Mouse (Mus musculus) megakaryocyte-erythroid progenitor cell, adult 5-6 weeks (primary cell): ENCODE measurements around the gene Fis1. TPM values are rescaled to one million over a fixed set of nuclear protein-coding genes. Genes with fewer than 3 reads are reported as not detected.
A peak's percentile ranks its signal among the peaks of the same experiment; 100 is the strongest.

Source experiments
- ATAC-seq: replicated peaks from 2 replicates; pipeline ENCODE4 v1.8.0; 2016; ENCODE audit warnings: mild to moderate bottlenecking, inconsistent platforms; ENCODE audit not compliant: severe bottlenecking, poor library complexity, low FRiP score, low TSS enrichment
- total RNA-seq, 2 experiments: library from RNA; stranded (forward) in 1 of 2; stranded (reverse) in 1 of 2; fragments of 200-1000, 215-1000 nt in 1 of 2; fragments of >200 nt in 1 of 2; fragmentation: Nextera tagmentation in 1 of 2; gene quantifications; 2 replicates each; pipeline ENCODE4 v1.2.3; 2014 to 2017

Gene Fis1
- total RNA-seq, 2 experiments from 2014 or later = 71.8 to 187 TPM

GRCm38 (mm10) chr5:136965686-136966085 lies 12.6 kb downstream of the Fis1 start:
- no peak for ATAC-seq

GRCm38 (mm10) chr5:136966331-136966730 lies 13.3 kb downstream of the Fis1 start, which contains the start of gene Cldn15:
TSS of gene Cldn15 (plus strand) at chr5:136966616.
- ATAC-seq = no peak

- ATAC-seq = no peak
These were observed 13.9 kb downstream of the Fis1 start for GRCm38 (mm10) chr5:136966861-136967455.

GRCm38 (mm10) chr5:136967592-136967991 lies 14.5 kb downstream of the Fis1 start:
- no peak for ATAC-seq

- peak; percentile 82 for ATAC-seq
These were observed 17.6 kb downstream of the Fis1 start for GRCm38 (mm10) chr5:136970703-136971102.

GRCm38 (mm10) chr5:136973670-136974069 lies 20.6 kb downstream of the Fis1 start:
- ATAC-seq = no peak

GRCm38 (mm10) chr5:136977769-136978168 lies 24.7 kb downstream of the Fis1 start:
- no peak for ATAC-seq

GRCm38 (mm10) chr5:136979762-136980161 lies 26.7 kb downstream of the Fis1 start:
- ATAC-seq = no peak

- ATAC-seq = no peak
These were observed 27.9 kb downstream of the Fis1 start for GRCm38 (mm10) chr5:136980974-136981373.

- ATAC-seq = no peak
These were observed 29.4 kb downstream of the Fis1 start for GRCm38 (mm10) chr5:136982338-136982930.

- ATAC-seq = no peak
These were observed 31.8 kb downstream of the Fis1 start for GRCm38 (mm10) chr5:136984828-136985227.

GRCm38 (mm10) chr5:136986695-136987137 lies 33.6 kb downstream of the Fis1 start, which contains the start of gene Plod3:
TSS of gene Plod3 (plus strand) at chr5:136987019.
- ATAC-seq = peak; percentile 89

- ATAC-seq = peak; percentile 39; the same call in 1 of the 2 replicates
These were observed 34.3 kb downstream of the Fis1 start for GRCm38 (mm10) chr5:136987138-136987933.

GRCm38 (mm10) chr5:136987934-136988271 lies 34.8 kb downstream of the Fis1 start, which contains the start of gene Znhit1:
TSS of gene Znhit1 (minus strand) at chr5:136988021.
- ATAC-seq = 0 out of 2 replicates have a peak, but pooled peaks have one; percentile 10

GRCm38 (mm10) chr5:136988420-136988819 lies 35.3 kb downstream of the Fis1 start:
- ATAC-seq = no peak

- no peak for ATAC-seq
These were observed 36.7 kb downstream of the Fis1 start for GRCm38 (mm10) chr5:136989801-136990200.

- ATAC-seq = no peak
These were observed 46.4 kb downstream of the Fis1 start for GRCm38 (mm10) chr5:136999449-136999848.

GRCm38 (mm10) chr5:137000612-137001011 lies 47.5 kb downstream of the Fis1 start:
- ATAC-seq = no peak

- no peak for ATAC-seq
These were observed 54.2 kb downstream of the Fis1 start for GRCm38 (mm10) chr5:137007276-137007675.

GRCm38 (mm10) chr5:137009988-137010387 lies 56.9 kb downstream of the Fis1 start:
- peak; percentile 64; the same call in 1 of the 2 replicates for ATAC-seq
